8 mouse cellular contexts compared by ENCODE assay signal in genomic region chr6:86141820-86142219, GRCm38 (mm10). TPM values are rescaled to one million over a fixed set of nuclear protein-coding genes. Genes with fewer than 3 reads are reported as not detected.
DNase-seq lines count a peak whose midpoint lies in the region; ATAC-seq and TF ChIP-seq lines count a peak whose summit lies in the region.
"Had no signal": no experiment of that assay in that cellular context is flagged by ENCODE, and none has a peak within 500 bp of the region (broad histone marks: within the 10 kb centered on the region; RNA-seq: fewer than 3 reads in every experiment).

No protein-coding gene starts in this region.

- peaks cover 5% of the 10 kb centered on the region; the same call in 1 of the 2 replicates for H3K27me3 ChIP-seq in E14TG2a.4 (ENCODE audit: insufficient read depth, low read length)
- no peaks in the 10 kb centered on the region for H3K27me3 ChIP-seq in forebrain, embryonic 13.5 days
- H3K27me3 ChIP-seq: neural tube, embryonic 12.5 days had no signal

- no peaks in the 10 kb centered on the region for H3K36me3 ChIP-seq in E14TG2a.4 (ENCODE audit: insufficient read depth, low read length)
- H3K36me3 ChIP-seq in forebrain, embryonic 13.5 days (ENCODE audit: poor library complexity, severe bottlenecking): no peaks in the 10 kb centered on the region
- H3K36me3 ChIP-seq: neural tube, embryonic 12.5 days had no signal

- no peaks in the 10 kb centered on the region for H3K4me1 ChIP-seq in E14TG2a.4 (replicated peaks; ENCODE audit: low read depth, low read length)
- H3K4me1 ChIP-seq in forebrain, embryonic 13.5 days: no peaks in the 10 kb centered on the region
- H3K4me1 ChIP-seq: neural tube, embryonic 12.5 days had no signal

- H3K9ac ChIP-seq in forebrain, embryonic 13.5 days: no peak overlapping the region
- H3K9ac ChIP-seq: neural tube, embryonic 12.5 days had no signal

- no peak overlapping the region for H3K4me2 ChIP-seq in forebrain, embryonic 13.5 days
- H3K4me2 ChIP-seq: neural tube, embryonic 12.5 days had no signal

- no peak overlapping the region for H3K27ac ChIP-seq in forebrain, embryonic 13.5 days
- H3K27ac ChIP-seq: neural tube, embryonic 12.5 days had no signal

- ATAC-seq in forebrain, embryonic 13.5 days: peak; percentile 69; the same call in 1 of the 2 replicates

- H3K9me3 ChIP-seq in E14TG2a.4 (ENCODE audit: low read length): peaks cover 6% of the 10 kb centered on the region
- H3K9me3 ChIP-seq in forebrain, embryonic 13.5 days (replicated peaks): no peaks in the 10 kb centered on the region
- H3K9me3 ChIP-seq: neural tube, embryonic 12.5 days had no signal

- 10% methylated on average over 3 of the region's 3 CpGs for WGBS in forebrain, embryonic 13.5 days

- no peak overlapping the region for H3K4me3 ChIP-seq in E14TG2a.4 (replicated peaks; ENCODE audit: low read length)
- H3K4me3 ChIP-seq in forebrain, embryonic 13.5 days: no peak overlapping the region
- H3K4me3 ChIP-seq: neural tube, embryonic 12.5 days had no signal

- DNase-seq in 3T3-L1 (ENCODE audit: low read depth, low spot score): peak; percentile 78
- DNase-seq in brain, embryonic 18.5 days (ENCODE audit: low read depth, low spot score): peak; percentile 12
- peak; percentile 69 for DNase-seq in kidney, postnatal 14 days
- peak; percentile 83 for DNase-seq in lung, postnatal 36 days
- peak; percentile 23 for DNase-seq in skeletal muscle tissue, adult 2 months (ENCODE audit: low read depth, low spot score)

- peak; percentile 73 for TF ChIP-seq CTCF in E14TG2a.4 (conservative IDR thresholded peaks at IDR 0.05; ENCODE audit: low read length)

RNA-seq across cellular contexts. Expression of gene Tgfa, which starts 53.2 kb away (rescaled TPM):
- 3.5 and 4.6 TPM in 2 replicates for polyA plus RNA-seq in forebrain, embryonic 13.5 days (2015; fragmentation: Nextera tagmentation; extraction: Ambion mirVana)

Comparison
In these comparisons a context has a peak if more than half of its experiments do, and no peak if none do; other contexts are left out.
1. DNase-seq: peak in every context shown above with its lines; median percentile 83 in lung, postnatal 36 days; 78 in 3T3-L1; 69 in kidney, postnatal 14 days; 23 in skeletal muscle tissue, adult 2 months; 12 in brain, embryonic 18.5 days.